ENCODE assay signal across 8 mouse cellular contexts in genomic region chr17:21753342-21754208, GRCm38 (mm10). TPM values are rescaled to one million over a fixed set of nuclear protein-coding genes. Genes with fewer than 3 reads are reported as not detected.
DNase-seq lines count a peak whose midpoint lies in the region; ATAC-seq lines count a peak whose summit lies in the region.

No protein-coding gene starts in this region.

- no peaks in the 10 kb centered on the region for H3K4me1 ChIP-seq in hindbrain, embryonic 11.5 days (replicated peaks; ENCODE audit: control insufficient read depth, insufficient read depth, low read length)
- H3K4me1 ChIP-seq in neural tube, embryonic 13.5 days (replicated peaks): peaks cover 9% of the 10 kb centered on the region

- peak overlapping the region; percentile 27 for H3K4me3 ChIP-seq in hindbrain, embryonic 11.5 days (ENCODE audit: low read depth, low read length)
- H3K4me3 ChIP-seq in neural tube, embryonic 13.5 days: peak overlapping the region; percentile 36

- no peaks in the 10 kb centered on the region for H3K27me3 ChIP-seq in hindbrain, embryonic 11.5 days (ENCODE audit: control insufficient read depth, insufficient read depth, low read length)
- H3K27me3 ChIP-seq in neural tube, embryonic 13.5 days: no peaks in the 10 kb centered on the region

- WGBS in hindbrain, embryonic 11.5 days: 16% methylated on average over 20 of the region's 20 CpGs
- 7% methylated on average over 20 of the region's 20 CpGs for WGBS in neural tube, embryonic 13.5 days

- peak overlapping the region; percentile 49; the same call in 1 of the 2 replicates for H3K9ac ChIP-seq in hindbrain, embryonic 11.5 days (ENCODE audit: low read depth, low read length)
- peak overlapping the region; percentile 63 for H3K9ac ChIP-seq in neural tube, embryonic 13.5 days

- H3K36me3 ChIP-seq in hindbrain, embryonic 11.5 days (ENCODE audit: control insufficient read depth, insufficient read depth, low read length): no peaks in the 10 kb centered on the region
- H3K36me3 ChIP-seq in neural tube, embryonic 13.5 days: no peaks in the 10 kb centered on the region

- ATAC-seq in hindbrain, embryonic 11.5 days (ENCODE audit: low FRiP score): peak; percentile 56; the same call in 1 of the 2 replicates
- ATAC-seq in neural tube, embryonic 13.5 days (ENCODE audit: low read depth): peak; percentile 65
- ATAC-seq in monocyte, adult 5-6 weeks (replicated peaks; ENCODE audit: insufficient number of reproducible peaks, low FRiP score, low TSS enrichment, poor library complexity, severe bottlenecking): no peak

- H3K9me3 ChIP-seq in hindbrain, embryonic 11.5 days (ENCODE audit: control insufficient read depth, low read length): no peaks in the 10 kb centered on the region
- H3K9me3 ChIP-seq in neural tube, embryonic 13.5 days: no peaks in the 10 kb centered on the region

- H3K27ac ChIP-seq in hindbrain, embryonic 11.5 days (ENCODE audit: low read depth, low read length): no peak overlapping the region
- H3K27ac ChIP-seq in neural tube, embryonic 13.5 days (replicated peaks): no peak overlapping the region

- peak; percentile 13 for DNase-seq in gastrocnemius, postnatal 10 days
- no peak for DNase-seq in gastrocnemius, adult 8-10 months (ENCODE audit: low spot score in 2 of 2)
- peak; percentile 60 for DNase-seq in embryo, embryonic 10.5 days (ENCODE audit: low spot score)
- DNase-seq in hindbrain, embryonic 11.5 days (ENCODE audit: low spot score): peak; percentile 36
- DNase-seq in liver: peak; percentile 9
- DNase-seq in ovary, postnatal 10 days (ENCODE audit: low spot score): no peak

- peak overlapping the region; percentile 47 for H3K4me2 ChIP-seq in hindbrain, embryonic 11.5 days (replicated peaks; ENCODE audit: low read depth, low read length)
- H3K4me2 ChIP-seq in neural tube, embryonic 13.5 days: peak overlapping the region; percentile 59

RNA-seq across cellular contexts. Expression of gene Zfp229, which starts 23.0 kb away (rescaled TPM):
- total RNA-seq in gastrocnemius, postnatal 10 days (2021): 1 to 10 TPM; 5.9 to 7.5 TPM
- 1 to 10 TPM; 4.3 to 6.4 (median 5.7) TPM for total RNA-seq in gastrocnemius, adult 8-10 months (2022)
- 8.8 and 10.4 TPM in 2 replicates for polyA plus RNA-seq in hindbrain, embryonic 11.5 days (2014; fragmentation: Nextera tagmentation; extraction: Ambion mirVana)
- 10.8 and 12.2 TPM in 2 replicates for polyA plus RNA-seq in neural tube, embryonic 13.5 days (2015; fragmentation: Nextera tagmentation; extraction: Ambion mirVana)
- 0.96 to 5.0 TPM (median 1.8 TPM) in 3 replicates for total RNA-seq in monocyte, adult 5-6 weeks (2017)

RNA-seq across cellular contexts. Expression of gene Zfp760, which starts 46.0 kb away (rescaled TPM):
- total RNA-seq in gastrocnemius, postnatal 10 days (2021): 1 to 10 TPM; 1.9 to 3.5 TPM
- total RNA-seq in gastrocnemius, adult 8-10 months (2022): under 1 TPM; 0.51 to 0.91 (median 0.77) TPM
- 24.1 and 24.7 TPM in 2 replicates for polyA plus RNA-seq in hindbrain, embryonic 11.5 days (2014; fragmentation: Nextera tagmentation; extraction: Ambion mirVana)
- 12.1 and 13.4 TPM in 2 replicates for polyA plus RNA-seq in neural tube, embryonic 13.5 days (2015; fragmentation: Nextera tagmentation; extraction: Ambion mirVana)
- total RNA-seq in monocyte, adult 5-6 weeks (2017): 1.8 to 8.8 TPM (median 5.2 TPM) in 3 replicates

Comparison
In these comparisons a context has a peak if more than half of its experiments do, and no peak if none do; other contexts are left out.
1. DNase-seq: peak in gastrocnemius, postnatal 10 days (single experiment), embryo, embryonic 10.5 days (single experiment), hindbrain, embryonic 11.5 days (single experiment) and liver (single experiment); none in gastrocnemius, adult 8-10 months (0 of 2) and ovary, postnatal 10 days (single experiment).